8 mouse cellular contexts compared by ENCODE assay signal in genomic region chr3:32530041-32530440, GRCm38 (mm10). TPM values are rescaled to one million over a fixed set of nuclear protein-coding genes. Genes with fewer than 3 reads are reported as not detected.
DNase-seq lines count a peak whose midpoint lies in the region; ATAC-seq and TF ChIP-seq lines count a peak whose summit lies in the region.

No protein-coding gene starts in this region.

- no peak for TF ChIP-seq CTCF in ES-Bruce4 (IDR thresholded peaks at IDR 0.05; ENCODE audit: low read depth, low read length)

- no peak for TF ChIP-seq POLR2A in ES-Bruce4 (IDR thresholded peaks at IDR 0.05; ENCODE audit: insufficient read depth, low read length)

- H3K27me3 ChIP-seq in ES-Bruce4 (ENCODE audit: control insufficient read depth, insufficient read depth, low read length, poor library complexity, severe bottlenecking), result no peaks in the 10 kb centered on the region
- H3K27me3 ChIP-seq in forebrain, embryonic 16.5 days (replicated peaks; ENCODE audit: control insufficient read depth, insufficient read depth, low read length), result no peaks in the 10 kb centered on the region
- no peaks in the 10 kb centered on the region for H3K27me3 ChIP-seq in liver, embryonic 15.5 days

- no peak for ATAC-seq in forebrain, embryonic 16.5 days
- no peak for ATAC-seq in liver, embryonic 15.5 days (ENCODE audit: insufficient read depth)

- intact Hi-C loops in heart, postnatal 36 days (cut with DNase I), result loop anchor here (5.0 kb wide), 1 partner anchor 177 kb away; the partner anchor contains the start of gene Actl6a

- peak overlapping the region; percentile 67 for H3K4me3 ChIP-seq in ES-Bruce4 (ENCODE audit: low read depth, low read length)
- peak overlapping the region; percentile 90 for H3K4me3 ChIP-seq in forebrain, embryonic 16.5 days (replicated peaks; ENCODE audit: low read length)
- H3K4me3 ChIP-seq in liver, embryonic 15.5 days (replicated peaks), result peak overlapping the region; percentile 85

- no peak overlapping the region for H3K27ac ChIP-seq in ES-Bruce4 (ENCODE audit: insufficient read depth, low read length)
- no peak overlapping the region for H3K27ac ChIP-seq in forebrain, embryonic 16.5 days (ENCODE audit: low read length)
- peak overlapping the region; percentile 87 for H3K27ac ChIP-seq in liver, embryonic 15.5 days (replicated peaks)

- H3K36me3 ChIP-seq in ES-Bruce4 (ENCODE audit: control insufficient read depth, insufficient read depth, low read length, poor library complexity, severe bottlenecking), result peaks cover 4% of the 10 kb centered on the region; the same call in 1 of the 2 replicates
- H3K36me3 ChIP-seq in forebrain, embryonic 16.5 days (ENCODE audit: control insufficient read depth, insufficient read depth), result peaks cover 8% of the 10 kb centered on the region
- peaks cover 25% of the 10 kb centered on the region for H3K36me3 ChIP-seq in liver, embryonic 15.5 days (replicated peaks)

- no peaks in the 10 kb centered on the region for H3K4me1 ChIP-seq in ES-Bruce4 (ENCODE audit: control insufficient read depth, insufficient read depth, low read length)
- H3K4me1 ChIP-seq in forebrain, embryonic 16.5 days (replicated peaks; ENCODE audit: control insufficient read depth, insufficient read depth, low read length), result peaks cover 5% of the 10 kb centered on the region; the same call in 1 of the 2 replicates
- H3K4me1 ChIP-seq in liver, embryonic 15.5 days (replicated peaks), result peaks cover 25% of the 10 kb centered on the region

- peak overlapping the region; percentile 77 for H3K4me2 ChIP-seq in forebrain, embryonic 16.5 days (ENCODE audit: low read length)
- H3K4me2 ChIP-seq in liver, embryonic 15.5 days, result peak overlapping the region; percentile 76

- peak overlapping the region; percentile 40; the same call in 1 of the 2 replicates for H3K9ac ChIP-seq in ES-Bruce4 (ENCODE audit: low read depth, poor library complexity, severe bottlenecking)
- peak overlapping the region; percentile 86 for H3K9ac ChIP-seq in forebrain, embryonic 16.5 days (replicated peaks; ENCODE audit: low read depth, low read length)
- peak overlapping the region; percentile 87 for H3K9ac ChIP-seq in liver, embryonic 15.5 days

- TF ChIP-seq EP300 in ES-Bruce4 (IDR thresholded peaks at IDR 0.05; ENCODE audit: insufficient read depth, low read depth, low read length), result no peak

- WGBS in forebrain, embryonic 16.5 days, result 16% methylated on average over 5 of the region's 5 CpGs
- 11% methylated on average over 5 of the region's 5 CpGs for WGBS in liver, embryonic 15.5 days (ENCODE audit: insufficient replicate concordance)

- H3K9me3 ChIP-seq in ES-Bruce4 (replicated peaks; ENCODE audit: control insufficient read depth, insufficient read depth, low read length, poor library complexity, severe bottlenecking), result peaks cover 21% of the 10 kb centered on the region
- no peaks in the 10 kb centered on the region for H3K9me3 ChIP-seq in forebrain, embryonic 16.5 days (ENCODE audit: control insufficient read depth, low read length)
- H3K9me3 ChIP-seq in liver, embryonic 15.5 days (replicated peaks), result no peaks in the 10 kb centered on the region

- peak; percentile 52 for DNase-seq in heart, adult 11 months
- DNase-seq in heart, postnatal 36 days, result no peak
- no peak for DNase-seq in retina, embryonic 14.5 days (ENCODE audit: low spot score)
- DNase-seq in ovary, postnatal 10 days (ENCODE audit: low spot score), result no peak
- DNase-seq in left cerebral cortex, adult 11 months (ENCODE audit: low spot score), result no peak

RNA-seq across cellular contexts. Expression of gene Mfn1, which starts 0.8 kb away (rescaled TPM):
- 100 to 1,000 TPM; 432 to 477 TPM for total RNA-seq in heart, postnatal 36 days (2021)
- polyA plus RNA-seq in ES-Bruce4 (2011; ENCODE audit: insufficient read depth, insufficient read length, low read depth, missing spikeins), result 57.0 and 57.2 TPM in 2 replicates
- 37.5 and 41.7 TPM in 2 replicates for polyA plus RNA-seq in forebrain, embryonic 16.5 days (2015; fragmentation: Nextera tagmentation; extraction: Ambion mirVana)
- 12.5 and 13.1 TPM in 2 replicates for polyA plus RNA-seq in liver, embryonic 15.5 days (2015; fragmentation: Nextera tagmentation; extraction: Ambion mirVana)

RNA-seq across cellular contexts. Expression of gene Zfp639, which starts 20.0 kb away (rescaled TPM):
- 10 to 100 TPM; 27.3 to 31.6 TPM for total RNA-seq in heart, postnatal 36 days (2021)
- 49.8 and 55.1 TPM in 2 replicates for polyA plus RNA-seq in ES-Bruce4 (2011; ENCODE audit: insufficient read depth, insufficient read length, low read depth, missing spikeins)
- polyA plus RNA-seq in forebrain, embryonic 16.5 days (2015; fragmentation: Nextera tagmentation; extraction: Ambion mirVana), result 38.8 and 39.8 TPM in 2 replicates
- polyA plus RNA-seq in liver, embryonic 15.5 days (2015; fragmentation: Nextera tagmentation; extraction: Ambion mirVana), result 14.7 and 15.1 TPM in 2 replicates

RNA-seq across cellular contexts. Expression of gene Kcnmb3, which starts 38.0 kb away (rescaled TPM):
- total RNA-seq in heart, postnatal 36 days (2021), result not detected
- not detected in 2 replicates for polyA plus RNA-seq in ES-Bruce4 (2011; ENCODE audit: insufficient read depth, insufficient read length, low read depth, missing spikeins)
- 0.16 and 0.19 TPM in 2 replicates for polyA plus RNA-seq in forebrain, embryonic 16.5 days (2015; fragmentation: Nextera tagmentation; extraction: Ambion mirVana)
- polyA plus RNA-seq in liver, embryonic 15.5 days (2015; fragmentation: Nextera tagmentation; extraction: Ambion mirVana), result not detected in 2 replicates
